Mouse (Mus musculus) 416B (cell line): Measurements from ENCODE around the gene Gm12666.
"Not testable (repeated sequence)": the region's sequence is repeated elsewhere in the genome, so short reads cannot be mapped to it uniquely, and the experiment has no call there.

Experiments used
- DNase-seq: peaks from one replicate; pipeline ENCODE4 v3.0.0; 2011; ENCODE audit warnings: low read depth

Gm12666 gene

GRCm38 (mm10) chr4:92191649-92192048 lies at the start of gene Gm12666:
TSS of gene Gm12666 (minus strand) at chr4:92191749.
- not testable (repeated sequence) for DNase-seq

- no peak for DNase-seq
Observed at GRCm38 (mm10) chr4:92226326-92226725, 34.8 kb upstream of the Gm12666 start.

GRCm38 (mm10) chr4:92216286-92216685 lies 24.7 kb upstream of the Gm12666 start:
- DNase-seq: no peak

DNA sequence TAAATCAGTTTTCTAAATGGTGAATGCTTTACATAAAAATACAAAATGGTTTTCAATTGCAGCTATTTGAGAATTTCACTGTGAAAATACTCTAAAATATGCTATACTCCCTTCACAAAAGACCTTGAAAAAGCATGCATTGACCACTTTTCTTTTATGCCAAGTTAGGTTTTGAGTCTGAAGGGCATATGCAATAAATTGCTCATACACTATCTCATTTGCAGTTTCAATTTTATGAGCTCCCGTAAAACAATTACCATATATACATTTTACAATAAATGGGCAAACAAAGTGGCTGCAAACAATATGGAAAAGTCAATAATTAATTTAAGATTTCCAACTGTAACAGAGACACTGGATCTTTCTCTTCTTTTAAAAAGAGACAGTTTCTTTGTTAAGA lies 38.9 kb downstream of the Gm12666 start:
- DNase-seq: no peak

GRCm38 (mm10) chr4:92147134-92147533 lies 44.4 kb downstream of the Gm12666 start, which contains the start of gene Izumo3:
TSS of gene Izumo3 (minus strand) at chr4:92147234.
- DNase-seq: no peak
